Mouse (Mus musculus) lung, postnatal 0 days (tissue): Measurements from ENCODE around the gene Lpcat1. TPM values are rescaled to one million over a fixed set of nuclear protein-coding genes. Genes with fewer than 3 reads are reported as not detected.

ENCODE experiments used
- ATAC-seq: fragments of 200-750 bp; cut with Nextera tagmentation; 2 replicates; pipeline ENCODE4 v1.8.0; 2017; ENCODE audit warnings: moderate library complexity
- DNase-seq: peaks from one replicate; pipeline ENCODE4 v3.0.0-alpha.2; 2016; ENCODE audit warnings: low spot score
- H3K27ac ChIP-seq: fragments of 300-500 bp; sonication (generic); 2 replicates; pipeline ENCODE4 v1.5.1; 2014; ENCODE audit warnings: antibody characterized with exemption, mild to moderate bottlenecking, low read length, mixed read lengths
- H3K27me3 ChIP-seq: fragments of 300-500 bp; sonication (generic); replicated peaks from 2 replicates; pipeline ENCODE4 v1.6.1; 2014; ENCODE audit warnings: low read length, mixed read lengths; ENCODE audit not compliant: insufficient read depth
- H3K36me3 ChIP-seq: fragments of 300-500 bp; sonication (generic); 2 replicates; pipeline ENCODE4 v1.6.1; 2014; ENCODE audit warnings: low read length, mixed read lengths; ENCODE audit not compliant: insufficient read depth
- H3K4me1 ChIP-seq: fragments of 300-500 bp; sonication (generic); 2 replicates; pipeline ENCODE4 v1.6.1; 2014; ENCODE audit warnings: antibody characterized with exemption, low read depth, low read length, mixed read lengths; ENCODE audit not compliant: insufficient read depth
- H3K4me2 ChIP-seq: fragments of 300-500 bp; sonication (generic); replicated peaks from 2 replicates; pipeline ENCODE4 v1.6.1; 2014; ENCODE audit warnings: low read depth, mild to moderate bottlenecking, low read length, moderate library complexity, mixed read lengths
- H3K4me3 ChIP-seq: fragments of 300-500 bp; sonication (generic); 2 replicates; pipeline ENCODE4 v1.5.1; 2014; ENCODE audit warnings: low read depth, low read length
- H3K9ac ChIP-seq: fragments of 300-500 bp; sonication (generic); replicated peaks from 2 replicates; pipeline ENCODE4 v1.6.1; 2014; ENCODE audit warnings: low read depth, mild to moderate bottlenecking
- H3K9me3 ChIP-seq: fragments of 300-500 bp; sonication (generic); 2 replicates; pipeline ENCODE4 v1.6.1; 2016; ENCODE audit warnings: low read length, mixed read lengths
- CTCF ChIP-seq: IDR thresholded peaks from 2 replicates; pipeline ENCODE4 v1.5.1; 2016; ENCODE audit warnings: antibody characterized with exemption, mild to moderate bottlenecking
- EP300 ChIP-seq: IDR thresholded peaks from 2 replicates; pipeline ENCODE4 v1.6.1; 2016; ENCODE audit warnings: antibody characterized with exemption, mild to moderate bottlenecking, control low read depth
- WGBS: fragments of 180-500 bp; shearing (Covaris S2); extraction: QIAGEN DNeasy Blood & Tissue Kit; methylation state at CpG from one replicate; pipeline ENCODE4 v1.1.7; 2014; 5-methylcytosine and 5-hydroxymethylcytosine counted together
- polyA plus RNA-seq: library from polyadenylated mRNA; unstranded; fragments of >200 nt; fragmentation: Nextera tagmentation; extraction: Ambion mirVana; gene quantifications from 2 replicates; pipeline ENCODE4 v1.2.1, GENCODE M21; 2015

Gene Lpcat1
- polyA plus RNA-seq, 1 experiment from 2014 or later, result 368 TPM

GRCm38 (mm10) chr13:73425839-73426490 is 41.0 kb upstream of the Lpcat1 start:
- Histone ChIP-seq H3K4me2 (no peak overlapping the region; the same call in 1 of the 2 replicates), H3K9me3 (no peaks in the 10 kb centered on the region), H3K9ac (no peak overlapping the region), H3K4me1 (no peaks in the 10 kb centered on the region), H3K27ac (no peak overlapping the region), H3K27me3 (no peaks in the 10 kb centered on the region), H3K36me3 (no peaks in the 10 kb centered on the region), H3K4me3 (no peak overlapping the region)
- peak; percentile 81 for DNase-seq
- TF ChIP-seq EP300, result no peak
- TF ChIP-seq CTCF, result peak; percentile 94
- WGBS, result 10% methylated on average over 11 of the region's 11 CpGs
- peak; percentile 50 for ATAC-seq

GRCm38 (mm10) chr13:73426587-73426986 is 40.4 kb upstream of the Lpcat1 start:
- TF ChIP-seq EP300 (no peak), CTCF (no peak)
- no peaks in the 10 kb centered on the region for H3K36me3 ChIP-seq
- ATAC-seq, result no peak
- H3K27ac ChIP-seq, result no peak overlapping the region
- DNase-seq, result no peak
- 88% methylated on average over 4 of the region's 4 CpGs for WGBS
- H3K9me3 ChIP-seq, result no peaks in the 10 kb centered on the region
- H3K4me3 ChIP-seq, result no peak overlapping the region
- no peaks in the 10 kb centered on the region for H3K4me1 ChIP-seq
- H3K4me2 ChIP-seq, result no peak overlapping the region
- no peak overlapping the region for H3K9ac ChIP-seq
- H3K27me3 ChIP-seq, result no peaks in the 10 kb centered on the region

- Histone ChIP-seq H3K27ac (no peak overlapping the region), H3K4me3 (no peak overlapping the region), H3K4me1 (no peaks in the 10 kb centered on the region), H3K9ac (no peak overlapping the region), H3K27me3 (no peaks in the 10 kb centered on the region), H3K4me2 (no peak overlapping the region), H3K36me3 (no peaks in the 10 kb centered on the region), H3K9me3 (no peaks in the 10 kb centered on the region)
- TF ChIP-seq CTCF (no peak), EP300 (no peak)
- ATAC-seq (no peak), DNase-seq (no peak)
- 54% methylated on average over 6 of the region's 6 CpGs for WGBS
Measured at GRCm38 (mm10) chr13:73429605-73430321, 37.2 kb upstream of the Lpcat1 start.

DNA sequence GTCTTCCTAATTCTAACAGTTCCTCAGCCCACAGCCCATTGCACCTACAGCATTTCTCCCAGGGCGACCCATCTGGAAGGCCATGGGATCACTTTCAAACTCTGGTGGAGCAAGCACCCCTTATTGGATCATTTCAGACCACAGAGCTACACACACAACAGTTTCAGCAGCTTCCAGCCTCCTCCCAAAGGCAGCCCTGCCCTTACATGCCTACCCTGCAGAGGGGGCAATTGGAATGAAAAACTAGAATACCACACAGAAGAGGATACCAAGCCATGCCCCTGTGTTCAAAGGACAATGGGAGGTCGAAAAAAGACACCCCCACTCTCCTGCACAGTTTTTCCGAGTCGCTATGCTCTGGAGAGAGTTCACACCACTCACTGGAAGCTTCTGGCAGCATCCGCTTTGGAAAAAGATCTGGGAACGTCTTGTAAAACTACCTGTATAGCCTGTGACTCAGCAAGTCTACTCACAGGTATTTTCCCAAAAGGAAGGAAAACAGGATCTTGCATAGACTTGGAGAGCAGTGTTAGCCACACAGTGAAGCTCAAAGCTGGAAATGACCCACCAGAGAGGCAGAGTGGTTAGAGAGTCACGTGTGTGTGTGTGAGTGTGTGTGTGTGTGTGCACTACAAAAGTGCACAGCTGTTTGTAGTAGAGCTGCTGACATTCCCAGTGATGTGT is 34.4 kb upstream of the Lpcat1 start:
- H3K27ac ChIP-seq, result peak overlapping the region; percentile 32; the same call in 1 of the 2 replicates
- no peak overlapping the region for H3K9ac ChIP-seq
- ATAC-seq (peak; percentile 68), DNase-seq (peak; percentile 47)
- TF ChIP-seq CTCF (peak; percentile 66), EP300 (no peak)
- H3K36me3 ChIP-seq, result no peaks in the 10 kb centered on the region
- 49% methylated on average over 7 of the region's 7 CpGs for WGBS
- no peak overlapping the region for H3K4me2 ChIP-seq
- H3K4me1 ChIP-seq, result no peaks in the 10 kb centered on the region
- H3K4me3 ChIP-seq, result no peak overlapping the region
- H3K9me3 ChIP-seq, result no peaks in the 10 kb centered on the region
- no peaks in the 10 kb centered on the region for H3K27me3 ChIP-seq

GRCm38 (mm10) chr13:73433681-73434535 is 33.1 kb upstream of the Lpcat1 start:
- 60% methylated on average over 15 of the region's 15 CpGs for WGBS
- no peaks in the 10 kb centered on the region for H3K9me3 ChIP-seq
- H3K27me3 ChIP-seq, result no peaks in the 10 kb centered on the region
- no peaks in the 10 kb centered on the region for H3K36me3 ChIP-seq
- H3K27ac ChIP-seq, result no peak overlapping the region
- no peak overlapping the region for H3K9ac ChIP-seq
- no peak for ATAC-seq
- peak; percentile 17 for DNase-seq
- no peak overlapping the region for H3K4me2 ChIP-seq
- TF ChIP-seq EP300, result no peak
- TF ChIP-seq CTCF, result no peak
- H3K4me3 ChIP-seq, result no peak overlapping the region
- no peaks in the 10 kb centered on the region for H3K4me1 ChIP-seq
